Mouse (Mus musculus) CH12.LX (cell line): Measurements from ENCODE around the gene Adat1. TPM values are rescaled to one million over a fixed set of nuclear protein-coding genes. Genes with fewer than 3 reads are reported as not detected.

Experiments
- DNase-seq: peaks from one replicate; pipeline ENCODE4 v3.0.0-alpha.2; 2013; ENCODE audit errors: extremely low read depth
- H3K27ac ChIP-seq: 2 replicates; pipeline ENCODE4 v1.5.1; 2012; ENCODE audit warnings: low read depth, mild to moderate bottlenecking, control low read depth, moderate library complexity; ENCODE audit not compliant: insufficient read depth
- H3K27me3 ChIP-seq: replicated peaks from 2 replicates; pipeline ENCODE3; 2012; ENCODE audit warnings: inconsistent platforms
- H3K36me3 ChIP-seq, 2 experiments: replicated peaks in 1 of 2; 2 replicates each; pipeline versions ENCODE3 to v1.6.1; 2012; ENCODE audit warnings: inconsistent platforms in 1 of 2, low read length in 1 of 2, mild to moderate bottlenecking in 1 of 2, mixed read lengths in 1 of 2, moderate library complexity in 1 of 2; ENCODE audit not compliant: control insufficient read depth in 1 of 2, insufficient read depth in 1 of 2
- H3K4me1 ChIP-seq, 2 experiments: 2 replicates each; pipeline ENCODE4 v1.6.1; 2012; ENCODE audit warnings: inconsistent platforms in 1 of 2, moderate library complexity in 1 of 2; ENCODE audit not compliant: insufficient read depth in 2 of 2, control insufficient read depth in 1 of 2
- H3K4me2 ChIP-seq: 2 replicates; pipeline ENCODE4 v1.6.1; 2012; ENCODE audit warnings: low read depth, mild to moderate bottlenecking, control low read depth; ENCODE audit not compliant: poor library complexity, insufficient read depth, severe bottlenecking
- H3K4me3 ChIP-seq, 3 experiments: fragments of 150-350 bp in 1 of 3; sonication (generic) in 1 of 3; replicated peaks in 1 of 3; 2 replicates each; pipeline versions ENCODE3 to v1.5.1; 2011 to 2012; ENCODE audit warnings: low read depth in 2 of 3, low read length in 2 of 3, mild to moderate bottlenecking in 2 of 3, moderate library complexity in 2 of 3, control low read depth in 1 of 3, improper control_type of control experiment in 1 of 3, inconsistent platforms in 1 of 3, mixed read lengths in 1 of 3; ENCODE audit not compliant: poor library complexity in 1 of 3
- H3K79me2 ChIP-seq: replicated peaks from 2 replicates; pipeline ENCODE4 v1.6.1; 2012; ENCODE audit warnings: mild to moderate bottlenecking, moderate library complexity; ENCODE audit not compliant: control insufficient read depth, poor library complexity, insufficient read depth, severe bottlenecking; ENCODE audit errors: extremely low read depth
- H3K9ac ChIP-seq: 2 replicates; pipeline ENCODE4 v1.6.1; 2012; ENCODE audit warnings: low read depth, mild to moderate bottlenecking, control low read depth, moderate library complexity; ENCODE audit not compliant: insufficient read depth
- H3K9me3 ChIP-seq: replicated peaks from 2 replicates; pipeline ENCODE3; 2012; ENCODE audit warnings: low read length, inconsistent platforms, mixed read lengths
- BHLHE40 ChIP-seq: IDR thresholded peaks from 2 replicates; pipeline ENCODE4 v1.6.1; 2011; ENCODE audit warnings: mild to moderate bottlenecking, low read depth, low read length, improper control_type of control experiment
- CHD1 ChIP-seq: IDR thresholded peaks from 2 replicates; pipeline ENCODE4 v1.6.1; 2012; ENCODE audit warnings: low read depth, low read length, improper control_type of control experiment, inconsistent platforms
- CHD2 ChIP-seq: IDR thresholded peaks from 2 replicates; pipeline ENCODE4 v1.6.1; 2011; ENCODE audit warnings: low read length, improper control_type of control experiment
- CTCF ChIP-seq, 2 experiments: IDR thresholded peaks in 1 of 2; conservative IDR thresholded peaks in 1 of 2; 2 replicates each; pipeline ENCODE4 v1.5.1; 2011 to 2012; ENCODE audit warnings: low read depth in 2 of 2, low read length in 2 of 2, improper control_type of control experiment in 1 of 2, inconsistent platforms in 1 of 2, mild to moderate bottlenecking in 1 of 2, moderate library complexity in 1 of 2
- E2F4 ChIP-seq: IDR thresholded peaks from 2 replicates; pipeline ENCODE4 v1.6.1; 2011; ENCODE audit warnings: low read depth, low read length, improper control_type of control experiment; ENCODE audit not compliant: insufficient replicate concordance
- ELF1 ChIP-seq: IDR thresholded peaks from 2 replicates; pipeline ENCODE4 v1.6.1; 2014; ENCODE audit warnings: low read depth, mild to moderate bottlenecking, inconsistent platforms, low read length, improper control_type of control experiment
- EP300 ChIP-seq: IDR thresholded peaks from 2 replicates; pipeline ENCODE4 v1.6.1; 2011; ENCODE audit warnings: low read length, improper control_type of control experiment
- ETS1 ChIP-seq: conservative IDR thresholded peaks from 2 replicates; pipeline ENCODE4 v1.6.1; 2012; ENCODE audit warnings: low read depth, mild to moderate bottlenecking, inconsistent platforms, low read length, improper control_type of control experiment, moderate library complexity
- GABPA ChIP-seq: IDR thresholded peaks from 2 replicates; pipeline ENCODE4 v1.6.1; 2012; ENCODE audit warnings: low read depth, low read length, improper control_type of control experiment, inconsistent platforms; ENCODE audit not compliant: insufficient replicate concordance
- HCFC1 ChIP-seq: IDR thresholded peaks from 2 replicates; pipeline ENCODE4 v1.6.1; 2012; ENCODE audit warnings: low read depth, mild to moderate bottlenecking, inconsistent platforms, low read length, improper control_type of control experiment
- IRF4 ChIP-seq: IDR thresholded peaks from 2 replicates; pipeline ENCODE4 v1.6.1; 2014; ENCODE audit warnings: low read depth, mild to moderate bottlenecking, inconsistent platforms, low read length, improper control_type of control experiment
- JUN ChIP-seq: IDR thresholded peaks from 2 replicates; pipeline ENCODE4 v1.6.1; 2011; ENCODE audit warnings: low read depth, mild to moderate bottlenecking, low read length, improper control_type of control experiment, moderate library complexity; ENCODE audit not compliant: insufficient read depth
- JUND ChIP-seq: conservative IDR thresholded peaks from 2 replicates; pipeline ENCODE4 v1.6.1; 2011; ENCODE audit warnings: low read depth, low read length, improper control_type of control experiment
- KAT2A ChIP-seq: IDR thresholded peaks from 2 replicates; pipeline ENCODE4 v1.6.1; 2012; ENCODE audit warnings: low read length, improper control_type of control experiment, inconsistent platforms; ENCODE audit not compliant: insufficient replicate concordance
- MAFK ChIP-seq: IDR thresholded peaks from 2 replicates; pipeline ENCODE4 v1.6.1; 2011; ENCODE audit warnings: low read length, improper control_type of control experiment; ENCODE audit not compliant: insufficient replicate concordance
- MEF2A ChIP-seq: IDR thresholded peaks from 2 replicates; pipeline ENCODE4 v1.6.1; 2014; ENCODE audit warnings: low read depth, mild to moderate bottlenecking, inconsistent platforms, low read length, improper control_type of control experiment, borderline replicate concordance
- MXI1 ChIP-seq: IDR thresholded peaks from 2 replicates; pipeline ENCODE4 v1.6.1; 2011; ENCODE audit warnings: mild to moderate bottlenecking, low read depth, low read length, improper control_type of control experiment
- MYC ChIP-seq: IDR thresholded peaks from 2 replicates; pipeline ENCODE4 v1.6.1; 2011; ENCODE audit warnings: low read depth, mild to moderate bottlenecking, improper control_type of control experiment, low read length
- NELFE ChIP-seq: IDR thresholded peaks from 2 replicates; pipeline ENCODE4 v1.6.1; 2011; ENCODE audit warnings: low read depth, low read length, improper control_type of control experiment
- NRF1 ChIP-seq: IDR thresholded peaks from 2 replicates; pipeline ENCODE4 v1.6.1; 2014; ENCODE audit warnings: low read depth, mild to moderate bottlenecking, inconsistent platforms, low read length, improper control_type of control experiment, moderate library complexity
- PAX5 ChIP-seq: IDR thresholded peaks from 2 replicates; pipeline ENCODE4 v1.6.1; 2012; ENCODE audit warnings: low read length, inconsistent platforms, mixed read lengths
- POLR2A ChIP-seq: IDR thresholded peaks from 2 replicates; pipeline ENCODE4 v1.6.1; 2011; ENCODE audit warnings: low read depth, mild to moderate bottlenecking, improper control_type of control experiment, low read length
- POLR2AphosphoS2 ChIP-seq: IDR thresholded peaks from 2 replicates; pipeline ENCODE4 v1.6.1; 2011; ENCODE audit warnings: low read depth, low read length, improper control_type of control experiment
- RAD21 ChIP-seq: IDR thresholded peaks from 2 replicates; pipeline ENCODE4 v1.6.1; 2011; ENCODE audit warnings: low read depth, mild to moderate bottlenecking, low read length, improper control_type of control experiment, moderate library complexity
- RCOR1 ChIP-seq: conservative IDR thresholded peaks from 2 replicates; pipeline ENCODE4 v1.6.1; 2012; ENCODE audit warnings: low read depth, mild to moderate bottlenecking, inconsistent platforms, low read length, improper control_type of control experiment
- SMC3 ChIP-seq: IDR thresholded peaks from 2 replicates; pipeline ENCODE4 v1.6.1; 2011; ENCODE audit warnings: low read depth, low read length, improper control_type of control experiment
- TCF12 ChIP-seq: IDR thresholded peaks from 2 replicates; pipeline ENCODE4 v1.6.1; 2014; ENCODE audit warnings: low read depth, mild to moderate bottlenecking, inconsistent platforms, low read length, improper control_type of control experiment
- UBTF ChIP-seq: IDR thresholded peaks from 2 replicates; pipeline ENCODE4 v1.6.1; 2012; ENCODE audit warnings: low read depth, mild to moderate bottlenecking, inconsistent platforms, low read length, improper control_type of control experiment, moderate library complexity
- USF1 ChIP-seq: IDR thresholded peaks from 2 replicates; pipeline ENCODE4 v1.6.1; 2014; ENCODE audit warnings: low read depth, mild to moderate bottlenecking, inconsistent platforms, low read length, improper control_type of control experiment
- USF2 ChIP-seq: conservative IDR thresholded peaks from 2 replicates; pipeline ENCODE4 v1.6.1; 2011; ENCODE audit warnings: low read depth, low read length, improper control_type of control experiment
- ZC3H11A ChIP-seq: IDR thresholded peaks from 2 replicates; pipeline ENCODE4 v1.6.1; 2012; ENCODE audit warnings: low read depth, mild to moderate bottlenecking, inconsistent platforms, low read length, improper control_type of control experiment
- ZKSCAN1 ChIP-seq: IDR thresholded peaks from 2 replicates; pipeline ENCODE4 v1.6.1; 2012; ENCODE audit warnings: low read depth, inconsistent platforms, low read length, improper control_type of control experiment, borderline replicate concordance
- ZMIZ1 ChIP-seq: IDR thresholded peaks from 2 replicates; pipeline ENCODE4 v1.6.1; 2012; ENCODE audit warnings: low read depth, mild to moderate bottlenecking, inconsistent platforms, low read length, improper control_type of control experiment
- dilution Hi-C: fragments of 300-500 bp; cut with MboI; formaldehyde crosslinking; loops from 2 replicates; pipeline ENCODE4 v1.14.3; 2020; ENCODE audit warnings: low sequenced_read_pairs; ENCODE audit not compliant: extremely low pct_unique_long_range_greater_than_20kb, extremely low pct_ligation_motif_present
- in situ Hi-C: fragments of 300-500 bp; cut with MboI; formaldehyde crosslinking; loops from 3 replicates; pipeline ENCODE4 v1.14.3; 2019; ENCODE audit warnings: low sequenced_read_pairs, low pct_ligation_motif_present, low pct_unique_long_range_greater_than_20kb, mixed read lengths
- polyA plus RNA-seq: library from polyadenylated mRNA; unstranded; fragments of >175 nt; gene quantifications from 2 replicates; pipeline ENCODE4 v1.2.1, GENCODE M21; 2012; ENCODE audit warnings: low read depth; ENCODE audit not compliant: insufficient read length
- total RNA-seq, 2 experiments: library from RNA; depleted of rRNA; stranded (reverse); fragments of 300-350 nt in 1 of 2; fragments of >200 nt in 1 of 2; gene quantifications; 2 replicates each; pipeline ENCODE4 v1.2.3; 2012 to 2014

The Adat1 gene
- total and polyA plus RNA-seq, 3 experiments = 5.4 to 8.7 (median 8.1) TPM

DNA sequence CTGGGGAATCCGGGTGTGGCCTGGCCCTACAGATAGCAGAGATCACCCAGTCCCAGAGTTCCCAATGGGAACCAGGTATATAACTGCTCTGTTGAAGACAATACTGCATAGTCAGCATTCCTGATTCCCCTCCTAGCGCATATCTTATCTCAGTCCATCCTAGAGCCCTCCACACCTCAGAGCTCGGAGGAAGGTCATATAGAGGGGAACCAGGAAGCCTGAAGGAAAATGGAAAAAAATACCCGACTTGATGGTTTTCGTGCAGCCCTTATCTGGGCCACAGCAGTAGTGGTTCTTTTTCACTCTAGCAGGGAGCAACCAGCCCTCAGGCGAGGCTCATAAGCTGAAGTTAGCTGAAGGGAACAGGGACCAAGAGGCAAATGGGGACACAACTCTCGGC is 67.1 kb downstream of the Adat1 start:
- Histone ChIP-seq H3K27ac (no peak overlapping the region), H3K36me3 (no peaks in the 10 kb centered on the region)
- TF ChIP-seq KAT2A = no peak
- peak; percentile 56; the same call in 1 of the 2 replicates for TF ChIP-seq MAFK

DNA sequence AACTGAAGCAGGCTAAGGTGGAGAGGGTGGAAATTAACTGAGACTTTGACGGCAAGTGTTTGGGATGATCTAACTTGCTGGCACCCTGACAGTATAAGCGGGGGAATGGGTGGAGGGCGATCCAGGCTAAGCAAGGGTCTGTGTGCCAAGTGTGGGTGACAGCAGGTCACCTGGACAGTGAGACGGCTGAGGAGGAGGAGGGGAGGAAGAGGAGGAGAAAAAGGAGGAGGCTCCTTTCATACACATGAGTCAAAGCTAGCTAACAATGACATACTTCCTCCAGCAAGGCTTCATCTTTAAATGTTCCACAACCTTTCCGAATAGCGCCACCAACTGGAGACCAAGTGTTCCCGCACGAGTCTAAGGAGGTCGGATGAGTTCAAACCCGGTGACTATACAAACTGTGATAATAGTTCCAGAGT is 68.7 kb downstream of the Adat1 start:
- no peak overlapping the region for H3K27ac ChIP-seq
- no peak overlapping the region; the same call in 1 of the 2 replicates for H3K9ac ChIP-seq
- dilution Hi-C loops (no loop called here), in situ Hi-C loops (no loop called here)
- H3K27me3 ChIP-seq = no peaks in the 10 kb centered on the region
- H3K36me3 ChIP-seq = no peaks in the 10 kb centered on the region
- peak; percentile 89 for DNase-seq
- no peaks in the 10 kb centered on the region for H3K9me3 ChIP-seq
- H3K4me2 ChIP-seq = peak overlapping the region; percentile 42; the same call in 1 of the 2 replicates
- peak overlapping the region; percentile 16 to 42 (median 36) for H3K4me3 ChIP-seq
- H3K79me2 ChIP-seq = no peaks in the 10 kb centered on the region
- H3K4me1 ChIP-seq = peaks cover 0 to 4% of the 10 kb centered on the region in 2 experiments; a peak in 2 of 4 replicates
- TF ChIP-seq RAD21 (peak; percentile 74), ZC3H11A (no peak), GABPA (no peak), NRF1 (no peak), IRF4 (peak; percentile 64; the same call in 1 of the 2 replicates), CTCF (conservative IDR thresholded peaks at IDR 0.05 in 1 of 2, IDR thresholded peaks at IDR 0.05 in 1 of 2; ENCODE audit: low read depth in 2 of 2, low read length in 2 of 2) (peak; percentile 67 to 85), MXI1 (no peak), USF2 (no peak), USF1 (no peak), ETS1 (0 out of 2 replicates have a peak, but pooled peaks have one; percentile 15), HCFC1 (peak; percentile 52), CHD1 (no peak), ZKSCAN1 (no peak), JUN (0 out of 2 replicates have a peak, but pooled peaks have one; percentile 23), ZMIZ1 (no peak), SMC3 (peak; percentile 57), JUND (no peak), PAX5 (no peak), RCOR1 (no peak), POLR2AphosphoS2 (no peak), TCF12 (no peak), BHLHE40 (no peak), ELF1 (no peak), E2F4 (no peak), MYC (peak; percentile 84), CHD2 (no peak), UBTF (no peak), MEF2A (no peak), POLR2A (peak; percentile 52), EP300 (no peak), KAT2A (no peak), NELFE (0 out of 2 replicates have a peak, but pooled peaks have one; percentile 35)

More for the DNA sequence above, 67.1 kb downstream of the Adat1 start:
- Histone ChIP-seq H3K4me1 (peaks cover 0 to 11% of the 10 kb centered on the region in 2 experiments; a peak in 2 of 4 replicates), H3K9me3 (no peaks in the 10 kb centered on the region), H3K9ac (no peak overlapping the region), H3K79me2 (no peaks in the 10 kb centered on the region), H3K4me2 (no peak overlapping the region), H3K4me3 (no peak overlapping the region), H3K27me3 (no peaks in the 10 kb centered on the region)
- DNase-seq = no peak
- in situ Hi-C loops (no loop called here), dilution Hi-C loops (no loop called here)
